Mouse (Mus musculus) MEL (cell line): ENCODE data around the gene Lmx1b. TPM values are rescaled to one million over a fixed set of nuclear protein-coding genes. Genes with fewer than 3 reads are reported as not detected.

Experiments used
- DNase-seq: peaks from one replicate; pipeline ENCODE4 v3.0.0; 2011; ENCODE audit warnings: low read depth, low spot score
- H3K27ac ChIP-seq: 2 replicates; pipeline ENCODE4 v1.5.1; 2012; ENCODE audit warnings: low read depth, mild to moderate bottlenecking, control low read depth, low read length, moderate library complexity; ENCODE audit not compliant: control insufficient read depth
- H3K27me3 ChIP-seq, 2 experiments: fragments of 150-350 bp in 1 of 2; sonication (generic) in 1 of 2; 2 replicates each; pipeline ENCODE4 v1.6.1; 2012; ENCODE audit warnings: low read length in 2 of 2, mild to moderate bottlenecking in 2 of 2, improper control_type of control experiment in 1 of 2, moderate library complexity in 1 of 2; ENCODE audit not compliant: insufficient read depth in 2 of 2, control insufficient read depth in 1 of 2
- H3K36me3 ChIP-seq, 2 experiments: 2 replicates each; pipeline ENCODE4 v1.6.1; 2012 to 2014; ENCODE audit warnings: low read length in 2 of 2, improper control_type of control experiment in 1 of 2, inconsistent platforms in 1 of 2, mild to moderate bottlenecking in 1 of 2; ENCODE audit not compliant: insufficient read depth in 2 of 2, control insufficient read depth in 1 of 2
- H3K4me1 ChIP-seq, 2 experiments: fragments of 150-350 bp in 1 of 2; sonication (generic) in 1 of 2; 2 replicates each; pipeline ENCODE4 v1.6.1; 2012; ENCODE audit warnings: low read length in 2 of 2, improper control_type of control experiment in 1 of 2, mild to moderate bottlenecking in 1 of 2; ENCODE audit not compliant: insufficient read depth in 2 of 2, control insufficient read depth in 1 of 2
- H3K4me3 ChIP-seq, 2 experiments: fragments of 150-350 bp in 1 of 2; sonication (generic) in 1 of 2; 2 replicates each; pipeline ENCODE4 v1.5.1; 2012; ENCODE audit warnings: low read depth in 2 of 2, low read length in 2 of 2, mild to moderate bottlenecking in 2 of 2, moderate library complexity in 2 of 2, control low read depth in 1 of 2, improper control_type of control experiment in 1 of 2; ENCODE audit not compliant: control insufficient read depth in 1 of 2, insufficient read depth in 1 of 2
- H3K79me2 ChIP-seq: 2 replicates; pipeline ENCODE4 v1.6.1; 2012; ENCODE audit warnings: mild to moderate bottlenecking, low read length, moderate library complexity; ENCODE audit not compliant: control insufficient read depth, poor library complexity, insufficient read depth
- H3K9ac ChIP-seq: 2 replicates; pipeline ENCODE4 v1.6.1; 2012; ENCODE audit warnings: low read depth, mild to moderate bottlenecking, control low read depth, low read length, moderate library complexity; ENCODE audit not compliant: control insufficient read depth, poor library complexity, severe bottlenecking
- H3K9me3 ChIP-seq: fragments of 150-350 bp; sonication (generic); replicated peaks from 2 replicates; pipeline ENCODE4 v1.6.1; 2012; ENCODE audit warnings: mild to moderate bottlenecking, low read length, improper control_type of control experiment, moderate library complexity; ENCODE audit not compliant: insufficient read depth
- E2F4 ChIP-seq: IDR thresholded peaks from 2 replicates; pipeline ENCODE4 v1.6.1; 2011; ENCODE audit warnings: low read depth, low read length, improper control_type of control experiment, borderline replicate concordance
- ETS1 ChIP-seq: IDR thresholded peaks from 2 replicates; pipeline ENCODE4 v1.6.1; 2012; ENCODE audit warnings: low read depth, mild to moderate bottlenecking, inconsistent platforms, low read length, improper control_type of control experiment, moderate library complexity
- GATA1 ChIP-seq: IDR thresholded peaks from 2 replicates; pipeline ENCODE4 v1.6.1; 2011; ENCODE audit warnings: low read depth, low read length, improper control_type of control experiment
- HCFC1 ChIP-seq: IDR thresholded peaks from 2 replicates; pipeline ENCODE4 v1.6.1; 2012; ENCODE audit warnings: low read depth, mild to moderate bottlenecking, inconsistent platforms, low read length, improper control_type of control experiment, moderate library complexity
- MAX ChIP-seq: IDR thresholded peaks from 2 replicates; pipeline ENCODE4 v1.6.1; 2011; ENCODE audit warnings: low read length, improper control_type of control experiment
- MXI1 ChIP-seq: IDR thresholded peaks from 2 replicates; pipeline ENCODE4 v1.6.1; 2011; ENCODE audit warnings: mild to moderate bottlenecking, low read depth, low read length, improper control_type of control experiment
- MYC ChIP-seq: IDR thresholded peaks from 2 replicates; pipeline ENCODE4 v1.6.1; 2011; ENCODE audit warnings: low read depth, mild to moderate bottlenecking, low read length, improper control_type of control experiment, moderate library complexity
- NELFE ChIP-seq: IDR thresholded peaks from 2 replicates; pipeline ENCODE4 v1.6.1; 2011; ENCODE audit warnings: low read depth, low read length, improper control_type of control experiment
- POLR2AphosphoS2 ChIP-seq: IDR thresholded peaks from 2 replicates; pipeline ENCODE4 v1.6.1; 2011; ENCODE audit warnings: low read length, improper control_type of control experiment
- SIN3A ChIP-seq: IDR thresholded peaks from 2 replicates; pipeline ENCODE4 v1.6.1; 2012; ENCODE audit warnings: low read length, improper control_type of control experiment, inconsistent platforms
- TBP ChIP-seq: IDR thresholded peaks from 2 replicates; pipeline ENCODE4 v1.8.0; 2011; ENCODE audit warnings: low read depth, low read length, improper control_type of control experiment
- ZMIZ1 ChIP-seq: IDR thresholded peaks from 2 replicates; pipeline ENCODE4 v1.6.1; 2012; ENCODE audit warnings: low read depth, mild to moderate bottlenecking, inconsistent platforms, low read length, improper control_type of control experiment, moderate library complexity
- ZNF384 ChIP-seq: IDR thresholded peaks from 2 replicates; pipeline ENCODE4 v1.6.1; 2012; ENCODE audit warnings: low read depth, mild to moderate bottlenecking, inconsistent platforms, low read length, improper control_type of control experiment
- polyA plus RNA-seq, 2 experiments: library from polyadenylated mRNA; stranded (reverse) in 1 of 2; unstranded in 1 of 2; fragments of >175 nt in 1 of 2; fragments of >200 nt in 1 of 2; gene quantifications; 2 replicates each; pipeline versions ENCODE4 v1.2.1 to v1.2.4; 2012; ENCODE audit warnings: low replicate concordance in 2 of 2, low read depth in 1 of 2; ENCODE audit not compliant: insufficient read length in 2 of 2, insufficient read depth in 1 of 2, missing spikeins in 1 of 2
- total RNA-seq: library from RNA; depleted of rRNA; stranded (reverse); fragments of 300-350 nt; gene quantifications from 2 replicates; pipeline ENCODE4 v1.2.3, GENCODE M21; 2012

Lmx1b gene
- total and polyA plus RNA-seq, 3 experiments: not detected

GRCm38 (mm10) chr2:33659288-33659629 lies 18.9 kb upstream of the Lmx1b start:
- H3K27ac ChIP-seq: no peak overlapping the region
- peak overlapping the region; percentile 38 to 56 for H3K4me3 ChIP-seq

GRCm38 (mm10) chr2:33658602-33659287 lies 18.4 kb upstream of the Lmx1b start:
- Histone ChIP-seq H3K9ac (peak overlapping the region; percentile 37), H3K27ac (no peak overlapping the region), H3K4me1 (peaks cover 0 to 4% of the 10 kb centered on the region in 2 experiments; a peak in 1 of 4 replicates), H3K36me3 (no peaks in the 10 kb centered on the region), H3K79me2 (no peaks in the 10 kb centered on the region), H3K4me3 (peak overlapping the region; percentile 38 to 56), H3K9me3 (no peaks in the 10 kb centered on the region), H3K27me3 (no peaks in the 10 kb centered on the region)
- DNase-seq: peak; percentile 13
- TF ChIP-seq NELFE: peak; percentile 33; the same call in 1 of the 2 replicates
- 0 out of 2 replicates have a peak, but pooled peaks have one; percentile 14 for TF ChIP-seq MYC
- no peak for TF ChIP-seq SIN3A
- peak; percentile 92 for TF ChIP-seq TBP
- TF ChIP-seq MAX: peak; percentile 58
- TF ChIP-seq ZNF384: peak; percentile 75
- 0 out of 2 replicates have a peak, but pooled peaks have one; percentile 22 for TF ChIP-seq HCFC1
- 0 out of 2 replicates have a peak, but pooled peaks have one; percentile 21 for TF ChIP-seq ETS1
- peak; percentile 44; the same call in 1 of the 2 replicates for TF ChIP-seq ZMIZ1
- 0 out of 2 replicates have a peak, but pooled peaks have one; percentile 58 for TF ChIP-seq MXI1
- TF ChIP-seq E2F4: no peak
- TF ChIP-seq POLR2AphosphoS2: no peak

More at GRCm38 (mm10) chr2:33659288-33659629, 18.9 kb upstream of the Lmx1b start:
- no peaks in the 10 kb centered on the region for H3K36me3 ChIP-seq
- 0 out of 2 replicates have a peak, but pooled peaks have one; percentile 1 for TF ChIP-seq ETS1
- TF ChIP-seq ZMIZ1: no peak
- 0 out of 2 replicates have a peak, but pooled peaks have one; percentile 6 for TF ChIP-seq GATA1
- no peaks in the 10 kb centered on the region for H3K9me3 ChIP-seq
- no peaks in the 10 kb centered on the region for H3K79me2 ChIP-seq
- peak overlapping the region; percentile 37 for H3K9ac ChIP-seq
- H3K27me3 ChIP-seq: no peaks in the 10 kb centered on the region; a peak in 1 of 4 replicates
- DNase-seq: peak; percentile 64
- H3K4me1 ChIP-seq: peaks cover 0 to 4% of the 10 kb centered on the region in 2 experiments; a peak in 1 of 4 replicates
